Mouse (Mus musculus) olfactory bulb, adult 2 months (tissue): Measurements from ENCODE around the gene Rnf41. TPM values are rescaled to one million over a fixed set of nuclear protein-coding genes. Genes with fewer than 3 reads are reported as not detected.

Source experiments
- H3K27ac ChIP-seq: fragments of 200-500 bp; 2 replicates; pipeline ENCODE4 v1.5.1; 2012; ENCODE audit warnings: low read depth, low read length; ENCODE audit not compliant: insufficient read depth
- H3K4me1 ChIP-seq: fragments of 200-500 bp; 2 replicates; pipeline ENCODE4 v1.6.1; 2012; ENCODE audit warnings: low read length; ENCODE audit not compliant: control insufficient read depth, insufficient read depth
- H3K4me3 ChIP-seq: fragments of 200-500 bp; 2 replicates; pipeline ENCODE4 v1.5.1; 2012; ENCODE audit warnings: mild to moderate bottlenecking, low read depth, low read length, moderate library complexity; ENCODE audit not compliant: insufficient read depth
- CTCF ChIP-seq: fragments of 200-500 bp; IDR thresholded peaks from 2 replicates; pipeline ENCODE4 v1.5.1; 2012; ENCODE audit warnings: low read depth, mild to moderate bottlenecking, low read length, moderate library complexity; ENCODE audit not compliant: insufficient read depth
- POLR2A ChIP-seq: fragments of 200-500 bp; IDR thresholded peaks from 2 replicates; pipeline ENCODE4 v1.6.1; 2012; ENCODE audit warnings: mild to moderate bottlenecking, low read depth, low read length, moderate library complexity; ENCODE audit not compliant: insufficient read depth
- WGBS: fragments of 180-500 bp; shearing (Covaris S2); methylation state at CpG from one replicate; pipeline ENCODE4 v1.1.7; 2018; 5-methylcytosine and 5-hydroxymethylcytosine counted together
- polyA plus RNA-seq: library from polyadenylated mRNA; stranded (reverse); fragments of >200 nt; gene quantifications from 2 replicates; pipeline ENCODE4 v1.2.4, GENCODE M21; 2012; ENCODE audit warnings: low replicate concordance; ENCODE audit not compliant: missing spikeins, insufficient read depth, insufficient read length

The Rnf41 gene
- polyA plus RNA-seq, 1 experiment: 155 TPM

DNA sequence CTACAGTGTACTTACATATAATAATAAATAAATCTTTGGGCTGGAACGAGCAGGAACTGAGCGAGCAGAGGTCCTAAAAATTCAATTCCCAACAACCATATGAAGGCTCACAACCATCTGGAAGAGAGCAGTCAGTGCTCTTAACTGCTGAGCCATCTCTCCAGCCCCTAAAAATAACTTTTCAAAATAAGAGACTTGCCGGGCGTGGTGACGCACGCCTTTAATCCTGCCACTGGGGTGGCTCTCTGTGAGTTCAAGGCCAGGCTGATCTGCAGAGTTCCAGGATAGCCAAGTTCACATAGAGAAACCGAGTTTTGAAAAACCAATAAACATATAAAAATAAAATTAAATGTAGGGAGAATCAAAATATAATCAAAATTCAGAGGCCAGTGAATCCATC is 74.9 kb downstream of the Rnf41 start:
- WGBS: 76% methylated on average over 7 of the region's 7 CpGs
- TF ChIP-seq POLR2A (no peak), CTCF (no peak)
- H3K4me1 ChIP-seq: peaks cover 26% of the 10 kb centered on the region
- no peak overlapping the region for H3K4me3 ChIP-seq
- H3K27ac ChIP-seq: no peak overlapping the region

- Histone ChIP-seq H3K4me3 (no peak overlapping the region), H3K27ac (peak overlapping the region; percentile 24; the same call in 1 of the 2 replicates), H3K4me1 (peaks cover 32% of the 10 kb centered on the region)
- WGBS: 76% methylated on average over 22 of the region's 22 CpGs
- TF ChIP-seq POLR2A: no peak
- no peak for TF ChIP-seq CTCF
Measured at GRCm38 (mm10) chr10:128487861-128488712, 76.6 kb downstream of the Rnf41 start.

DNA sequence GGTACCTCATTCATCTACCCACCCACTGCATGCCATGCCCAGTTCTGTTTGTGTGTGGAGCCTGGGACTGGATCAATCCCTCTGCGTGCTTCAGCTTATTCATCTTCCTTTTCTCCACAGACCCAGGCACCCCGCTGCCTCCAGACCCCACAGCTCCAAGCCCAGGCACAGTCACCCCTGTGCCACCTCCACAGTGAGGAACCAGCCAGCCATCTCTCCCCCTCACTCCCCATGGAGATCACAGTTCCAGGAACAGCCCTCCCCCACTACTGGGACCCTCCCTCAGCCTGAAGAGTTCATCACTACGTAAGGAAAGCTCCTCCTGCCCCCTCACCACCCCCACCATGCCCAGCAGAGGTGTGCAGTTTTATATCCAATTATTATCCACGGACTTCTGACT is 77.3 kb downstream of the Rnf41 start:
- TF ChIP-seq POLR2A: no peak
- no peak for TF ChIP-seq CTCF
- peak overlapping the region; percentile 24; the same call in 1 of the 2 replicates for H3K27ac ChIP-seq

GRCm38 (mm10) chr10:128489380-128489779 is 77.9 kb downstream of the Rnf41 start:
- Histone ChIP-seq H3K27ac (peak overlapping the region; percentile 38; the same call in 1 of the 2 replicates), H3K4me1 (peaks cover 32% of the 10 kb centered on the region), H3K4me3 (no peak overlapping the region)
- TF ChIP-seq POLR2A: no peak
- no peak for TF ChIP-seq CTCF
- WGBS: 29% methylated on average over 5 of the region's 5 CpGs

More for the DNA sequence above, 77.3 kb downstream of the Rnf41 start:
- Histone ChIP-seq H3K4me1 (peaks cover 32% of the 10 kb centered on the region), H3K4me3 (no peak overlapping the region)
- WGBS: 39% methylated on average over 4 of the region's 4 CpGs

DNA sequence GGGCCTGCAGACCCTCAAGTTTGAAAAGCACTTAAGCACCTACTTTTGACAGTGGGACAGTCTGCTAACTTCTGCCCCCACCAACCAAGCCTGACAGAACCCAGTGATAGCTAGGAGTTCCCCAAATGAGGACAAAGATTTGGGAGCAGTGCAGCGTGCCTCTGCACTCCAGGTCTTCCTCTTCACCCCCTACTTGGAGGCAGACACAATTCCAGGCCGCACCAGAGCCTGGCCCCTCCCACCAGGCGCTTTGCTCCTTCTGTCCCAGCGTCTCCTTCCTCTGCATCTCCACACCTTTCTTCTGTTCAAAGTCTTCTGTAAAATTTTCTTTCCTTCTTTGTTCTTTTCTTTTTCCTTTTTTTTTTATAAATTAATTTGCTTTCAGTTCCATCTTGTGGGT is 78.3 kb downstream of the Rnf41 start:
- TF ChIP-seq CTCF: no peak
- TF ChIP-seq POLR2A: no peak
- Histone ChIP-seq H3K27ac (peak overlapping the region; percentile 38), H3K4me3 (no peak overlapping the region), H3K4me1 (peaks cover 34% of the 10 kb centered on the region)
- 38% methylated on average over 4 of the region's 4 CpGs for WGBS

- Histone ChIP-seq H3K4me3 (no peak overlapping the region), H3K27ac (peak overlapping the region; percentile 35; the same call in 1 of the 2 replicates), H3K4me1 (peaks cover 37% of the 10 kb centered on the region)
- TF ChIP-seq POLR2A: no peak
- TF ChIP-seq CTCF: no peak
- 53% methylated on average over 5 of the region's 5 CpGs for WGBS
Measured at GRCm38 (mm10) chr10:128490232-128490631, 78.8 kb downstream of the Rnf41 start.

DNA sequence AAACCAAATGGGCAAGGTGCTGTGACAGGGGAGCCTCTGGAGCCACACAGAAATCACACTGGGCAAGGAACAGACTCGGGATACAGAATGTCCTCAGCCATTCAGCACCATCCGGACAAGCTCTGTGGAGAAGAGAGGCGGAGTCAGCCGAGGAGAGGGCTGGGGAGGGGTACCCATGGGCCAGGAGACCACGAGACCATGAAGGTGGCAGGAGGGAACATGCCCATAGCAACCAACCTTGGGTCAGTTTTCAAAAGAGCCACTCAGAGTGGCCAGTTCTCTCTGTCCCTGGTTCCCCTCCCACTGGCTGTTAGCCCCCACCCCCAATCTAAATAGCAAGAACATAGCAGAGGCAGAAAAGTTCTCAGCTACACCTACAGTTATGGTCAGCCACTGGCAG is 79.5 kb downstream of the Rnf41 start:
- no peak overlapping the region for H3K4me3 ChIP-seq
- no peak for TF ChIP-seq CTCF
- no peak for TF ChIP-seq POLR2A
- peaks cover 37% of the 10 kb centered on the region for H3K4me1 ChIP-seq
- H3K27ac ChIP-seq: no peak overlapping the region
- WGBS: 23% methylated on average over 5 of the region's 5 CpGs

Other genes starting within 250 kb of the Rnf41 start
- not detected in 2 replicates for gene Rbms2, start 231.4 kb upstream of the Rnf41 start, polyA plus RNA-seq
- gene Gls2, start 217.2 kb upstream of the Rnf41 start, polyA plus RNA-seq: not detected in 2 replicates
- gene Spryd4, start 199.8 kb upstream of the Rnf41 start, polyA plus RNA-seq: not detected in 2 replicates
- gene Mip, start 185.8 kb upstream of the Rnf41 start, polyA plus RNA-seq: not detected in 2 replicates
- not detected in 2 replicates for gene Timeless, start 179.6 kb upstream of the Rnf41 start, polyA plus RNA-seq
- not detected in 2 replicates for gene Apon, start 157.6 kb upstream of the Rnf41 start, polyA plus RNA-seq
- gene Apof, start 143.0 kb upstream of the Rnf41 start, polyA plus RNA-seq: not detected in 2 replicates
- gene Stat2, start 141.1 kb upstream of the Rnf41 start, polyA plus RNA-seq: not detected in 2 replicates
- gene Il23a, start 112.9 kb upstream of the Rnf41 start, polyA plus RNA-seq: not detected in 2 replicates
- not detected in 2 replicates for gene Pan2, start 108.3 kb upstream of the Rnf41 start, polyA plus RNA-seq
- not detected in 2 replicates for gene Cnpy2, start 89.2 kb upstream of the Rnf41 start, polyA plus RNA-seq
- 262 TPM in 1 of 2 replicates, not detected in the other for gene Cs, start 73.9 kb upstream of the Rnf41 start, polyA plus RNA-seq
- not detected in 2 replicates for gene Coq10a, start 42.7 kb upstream of the Rnf41 start, polyA plus RNA-seq
- not detected in 2 replicates for gene Ankrd52, start 34.5 kb upstream of the Rnf41 start, polyA plus RNA-seq
- not detected in 2 replicates for gene Slc39a5, start 10.4 kb upstream of the Rnf41 start, polyA plus RNA-seq
- gene Nabp2, start 165 bp upstream of the Rnf41 start, polyA plus RNA-seq: not detected in 2 replicates
- gene Smarcc2, start 47.6 kb downstream of the Rnf41 start, polyA plus RNA-seq: 236 and 251 TPM in 2 replicates
- not detected in 2 replicates for gene Myl6, start 82.5 kb downstream of the Rnf41 start, polyA plus RNA-seq
- gene Myl6b, start 87.0 kb downstream of the Rnf41 start, polyA plus RNA-seq: not detected in 2 replicates
- not detected in 2 replicates for gene Esyt1, start 114.2 kb downstream of the Rnf41 start, polyA plus RNA-seq
- gene Zc3h10, start 136.1 kb downstream of the Rnf41 start, polyA plus RNA-seq: not detected in 2 replicates
- not detected in 2 replicates for gene Rpl41, start 137.6 kb downstream of the Rnf41 start, polyA plus RNA-seq
- not detected in 2 replicates for gene Pa2g4, start 154.3 kb downstream of the Rnf41 start, polyA plus RNA-seq
- gene Erbb3, start 178.0 kb downstream of the Rnf41 start, polyA plus RNA-seq: not detected in 2 replicates
- not detected in 2 replicates for gene Rps26, start 215.1 kb downstream of the Rnf41 start, polyA plus RNA-seq
- gene Ikzf4, start 234.3 kb downstream of the Rnf41 start, polyA plus RNA-seq: not detected in 2 replicates